Mouse (Mus musculus): Measurements from ENCODE around the gene Smpd1. TPM values are rescaled to one million over a fixed set of nuclear protein-coding genes. Genes with fewer than 3 reads are reported as not detected.

The Smpd1 gene
- polyA plus RNA-seq, 1 experiment from 2014 or later = 40.0 TPM

GRCm38 (mm10) chr7:105565071-105565836 lies 11.1 kb downstream of the Smpd1 start:
- H3K4me1 ChIP-seq = 0 out of 2 replicates have a peak, but pooled peaks cover 8% of the 10 kb centered on the region
- H3K9ac ChIP-seq = no peak overlapping the region
- ATAC-seq (ENCODE audit: borderline replicate concordance, extremely low read depth, low FRiP score, low TSS enrichment) = no peak
- 83% methylated on average over 17 of the region's 17 CpGs for WGBS
- H3K27ac ChIP-seq = no peak overlapping the region
- no peaks in the 10 kb centered on the region for H3K27me3 ChIP-seq
- no peaks in the 10 kb centered on the region for H3K9me3 ChIP-seq
- peaks cover 4% of the 10 kb centered on the region; the same call in 1 of the 2 replicates for H3K36me3 ChIP-seq
- H3K4me3 ChIP-seq = no peak overlapping the region
- no peak overlapping the region for H3K4me2 ChIP-seq

GRCm38 (mm10) chr7:105568583-105568982 lies 14.4 kb downstream of the Smpd1 start:
- H3K9me3 ChIP-seq = no peaks in the 10 kb centered on the region
- H3K4me3 ChIP-seq = no peak overlapping the region
- H3K4me2 ChIP-seq = no peak overlapping the region
- no peaks in the 10 kb centered on the region for H3K27me3 ChIP-seq
- H3K9ac ChIP-seq = no peak overlapping the region
- 33% methylated on average over 7 of the region's 7 CpGs for WGBS
- 0 out of 2 replicates have a peak, but pooled peaks cover 8% of the 10 kb centered on the region for H3K4me1 ChIP-seq
- peak; percentile 30; the same call in 1 of the 2 replicates for ATAC-seq (ENCODE audit: borderline replicate concordance, extremely low read depth, low FRiP score, low TSS enrichment)
- peaks cover 12% of the 10 kb centered on the region; the same call in 1 of the 2 replicates for H3K36me3 ChIP-seq
- H3K27ac ChIP-seq = no peak overlapping the region

- no peak overlapping the region for H3K4me3 ChIP-seq
- WGBS = 7% methylated on average over 6 of the region's 6 CpGs
- no peaks in the 10 kb centered on the region for H3K9me3 ChIP-seq
- H3K9ac ChIP-seq = no peak overlapping the region
- 0 out of 2 replicates have a peak, but pooled peaks cover 8% of the 10 kb centered on the region for H3K4me1 ChIP-seq
- H3K4me2 ChIP-seq = no peak overlapping the region
- peak; percentile 51 for ATAC-seq (ENCODE audit: borderline replicate concordance, extremely low read depth, low FRiP score, low TSS enrichment)
- no peaks in the 10 kb centered on the region for H3K27me3 ChIP-seq
- H3K27ac ChIP-seq = no peak overlapping the region
- peaks cover 16% of the 10 kb centered on the region; the same call in 1 of the 2 replicates for H3K36me3 ChIP-seq
These were observed 14.9 kb downstream of the Smpd1 start for GRCm38 (mm10) chr7:105568988-105569471.

GRCm38 (mm10) chr7:105569512-105570496 lies 15.6 kb downstream of the Smpd1 start:
- Histone ChIP-seq H3K4me2 (no peak overlapping the region), H3K36me3 (peaks cover 17% of the 10 kb centered on the region; the same call in 1 of the 2 replicates), H3K27me3 (no peaks in the 10 kb centered on the region), H3K9me3 (no peaks in the 10 kb centered on the region), H3K9ac (no peak overlapping the region), H3K27ac (no peak overlapping the region), H3K4me3 (no peak overlapping the region), H3K4me1 (0 out of 2 replicates have a peak, but pooled peaks cover 8% of the 10 kb centered on the region)
- 40% methylated on average over 12 of the region's 12 CpGs for WGBS
- ATAC-seq (ENCODE audit: borderline replicate concordance, extremely low read depth, low FRiP score, low TSS enrichment) = no peak

- WGBS = 75% methylated on average over 4 of the region's 4 CpGs
- H3K4me3 ChIP-seq = no peak overlapping the region
- ATAC-seq (ENCODE audit: borderline replicate concordance, extremely low read depth, low FRiP score, low TSS enrichment) = no peak
These were observed 16.6 kb downstream of the Smpd1 start for GRCm38 (mm10) chr7:105570756-105571155.

GRCm38 (mm10) chr7:105572949-105573348 lies 18.8 kb downstream of the Smpd1 start:
- 90% methylated on average over 8 of the region's 8 CpGs for WGBS
- Histone ChIP-seq H3K9ac (no peak overlapping the region), H3K4me3 (no peak overlapping the region), H3K4me2 (no peak overlapping the region), H3K27ac (no peak overlapping the region), H3K9me3 (no peaks in the 10 kb centered on the region), H3K36me3 (peaks cover 13% of the 10 kb centered on the region; the same call in 1 of the 2 replicates), H3K27me3 (no peaks in the 10 kb centered on the region), H3K4me1 (peaks cover 15% of the 10 kb centered on the region; the same call in 1 of the 2 replicates)
- no peak for ATAC-seq (ENCODE audit: borderline replicate concordance, extremely low read depth, low FRiP score, low TSS enrichment)

More at GRCm38 (mm10) chr7:105570756-105571155, 16.6 kb downstream of the Smpd1 start:
- Histone ChIP-seq H3K9me3 (no peaks in the 10 kb centered on the region), H3K27me3 (no peaks in the 10 kb centered on the region), H3K4me1 (0 out of 2 replicates have a peak, but pooled peaks cover 8% of the 10 kb centered on the region), H3K36me3 (peaks cover 17% of the 10 kb centered on the region; the same call in 1 of the 2 replicates), H3K27ac (no peak overlapping the region), H3K4me2 (no peak overlapping the region), H3K9ac (no peak overlapping the region)

GRCm38 (mm10) chr7:105574537-105574936 lies 20.4 kb downstream of the Smpd1 start:
- 87% methylated on average over 4 of the region's 4 CpGs for WGBS

GRCm38 (mm10) chr7:105576166-105576748 lies 22.1 kb downstream of the Smpd1 start:
- Histone ChIP-seq H3K36me3 (peaks cover 13% of the 10 kb centered on the region; the same call in 1 of the 2 replicates), H3K4me1 (peaks cover 14% of the 10 kb centered on the region), H3K4me3 (no peak overlapping the region), H3K9me3 (no peaks in the 10 kb centered on the region), H3K27ac (no peak overlapping the region), H3K4me2 (no peak overlapping the region), H3K27me3 (no peaks in the 10 kb centered on the region), H3K9ac (no peak overlapping the region)
- 58% methylated on average over 3 of the region's 3 CpGs for WGBS
- ATAC-seq (ENCODE audit: borderline replicate concordance, extremely low read depth, low FRiP score, low TSS enrichment) = no peak

More at GRCm38 (mm10) chr7:105574537-105574936, 20.4 kb downstream of the Smpd1 start:
- Histone ChIP-seq H3K4me1 (peaks cover 11% of the 10 kb centered on the region; the same call in 1 of the 2 replicates), H3K4me3 (no peak overlapping the region), H3K9ac (no peak overlapping the region), H3K27me3 (no peaks in the 10 kb centered on the region), H3K9me3 (no peaks in the 10 kb centered on the region), H3K27ac (no peak overlapping the region), H3K4me2 (no peak overlapping the region), H3K36me3 (peaks cover 13% of the 10 kb centered on the region; the same call in 1 of the 2 replicates)
- no peak for ATAC-seq (ENCODE audit: borderline replicate concordance, extremely low read depth, low FRiP score, low TSS enrichment)

GRCm38 (mm10) chr7:105577377-105577871 lies 23.3 kb downstream of the Smpd1 start:
- H3K9ac ChIP-seq = no peak overlapping the region
- peaks cover 23% of the 10 kb centered on the region for H3K4me1 ChIP-seq
- 87% methylated on average over 6 of the region's 6 CpGs for WGBS
- H3K27ac ChIP-seq = no peak overlapping the region
- peaks cover 13% of the 10 kb centered on the region; the same call in 1 of the 2 replicates for H3K36me3 ChIP-seq
- ATAC-seq (ENCODE audit: borderline replicate concordance, extremely low read depth, low FRiP score, low TSS enrichment) = no peak
- no peaks in the 10 kb centered on the region for H3K9me3 ChIP-seq
- no peak overlapping the region for H3K4me2 ChIP-seq
- H3K4me3 ChIP-seq = no peak overlapping the region
- 0 out of 2 replicates have a peak, but pooled peaks cover 1% of the 10 kb centered on the region for H3K27me3 ChIP-seq

- ATAC-seq (ENCODE audit: borderline replicate concordance, extremely low read depth, low FRiP score, low TSS enrichment) = no peak
- WGBS = 63% methylated on average over 2 of the region's 2 CpGs
- no peaks in the 10 kb centered on the region for H3K9me3 ChIP-seq
- H3K4me3 ChIP-seq = no peak overlapping the region
- no peak overlapping the region for H3K4me2 ChIP-seq
- H3K9ac ChIP-seq = no peak overlapping the region
- H3K27me3 ChIP-seq = 0 out of 2 replicates have a peak, but pooled peaks cover 4% of the 10 kb centered on the region
- H3K36me3 ChIP-seq = peaks cover 6% of the 10 kb centered on the region; the same call in 1 of the 2 replicates
- H3K4me1 ChIP-seq = peaks cover 23% of the 10 kb centered on the region
- no peak overlapping the region for H3K27ac ChIP-seq
These were observed 24.3 kb downstream of the Smpd1 start for GRCm38 (mm10) chr7:105578481-105578880.

Measured in lung, embryonic 15.5 days (tissue).